Mouse (Mus musculus) stomach, embryonic 16.5 days (tissue): ENCODE results near the gene Olfr1282. TPM values are rescaled to one million over a fixed set of nuclear protein-coding genes. Genes with fewer than 3 reads are reported as not detected.

Source experiments
- polyA plus RNA-seq: library from polyadenylated mRNA; unstranded; fragments of >200 nt; fragmentation: Nextera tagmentation; extraction: Ambion mirVana; gene quantifications from 2 replicates; pipeline ENCODE4 v1.2.1, GENCODE M21; 2015

The Olfr1282 gene
- polyA plus RNA-seq, 1 experiment from 2014 or later = not detected

Other genes with a start within 250 kb of the Olfr1282 start
- not detected in 2 replicates for gene Gm13941, start 230.1 kb downstream of the Olfr1282 start, polyA plus RNA-seq
- not detected in 2 replicates for gene Gm15130, start 183.1 kb downstream of the Olfr1282 start, polyA plus RNA-seq
- not detected in 2 replicates for gene 4930430A15Rik, start 106.5 kb downstream of the Olfr1282 start, polyA plus RNA-seq
- gene Olfr1275, start 100.8 kb downstream of the Olfr1282 start, polyA plus RNA-seq = not detected in 2 replicates
- gene Olfr1276, start 81.6 kb downstream of the Olfr1282 start, polyA plus RNA-seq = not detected in 2 replicates
- gene Olfr1277, start 62.0 kb downstream of the Olfr1282 start, polyA plus RNA-seq = not detected in 2 replicates
- not detected in 2 replicates for gene Olfr1278, start 45.9 kb downstream of the Olfr1282 start, polyA plus RNA-seq
- gene Olfr1279, start 35.4 kb downstream of the Olfr1282 start, polyA plus RNA-seq = not detected in 2 replicates
- not detected in 2 replicates for gene Olfr1280, start 22.1 kb downstream of the Olfr1282 start, polyA plus RNA-seq
- gene Olfr1281, start 9.6 kb downstream of the Olfr1282 start, polyA plus RNA-seq = not detected in 2 replicates
- gene Olfr1283, start 30.7 kb upstream of the Olfr1282 start, polyA plus RNA-seq = not detected in 2 replicates
- not detected in 2 replicates for gene Olfr1284, start 39.4 kb upstream of the Olfr1282 start, polyA plus RNA-seq
- not detected in 2 replicates for gene Olfr1286, start 87.0 kb upstream of the Olfr1282 start, polyA plus RNA-seq
- gene Olfr1287, start 113.1 kb upstream of the Olfr1282 start, polyA plus RNA-seq = not detected in 2 replicates
- not detected in 2 replicates for gene Olfr1288, start 138.0 kb upstream of the Olfr1282 start, polyA plus RNA-seq
- gene Olfr1289, start 144.7 kb upstream of the Olfr1282 start, polyA plus RNA-seq = not detected in 2 replicates
- not detected in 2 replicates for gene Olfr1290, start 157.8 kb upstream of the Olfr1282 start, polyA plus RNA-seq
- gene Olfr1291-ps1, start 161.1 kb upstream of the Olfr1282 start, polyA plus RNA-seq = not detected in 2 replicates
- not detected in 2 replicates for gene Olfr1293-ps, start 189.1 kb upstream of the Olfr1282 start, polyA plus RNA-seq
- not detected in 2 replicates for gene Olfr1294, start 204.2 kb upstream of the Olfr1282 start, polyA plus RNA-seq
- gene Olfr1295, start 233.6 kb upstream of the Olfr1282 start, polyA plus RNA-seq = not detected in 2 replicates